Mouse (Mus musculus) heart, adult 2 months (tissue): ENCODE measurements at regions not wholly inside any gene's neighbourhood (a gene's known extent, or its start where the extent isn't known, plus 50 kb on each side); places are given as distances from the start of the nearest gene placed in this dataset.

Experiments used
- DNase-seq, 2 experiments: peaks; one replicate each; pipeline ENCODE4 v3.0.0; 2021
- H3K27ac ChIP-seq: fragments of 200-600 bp; 2 replicates; pipeline ENCODE4 v1.8.1; 2022
- H3K27me3 ChIP-seq: fragments of 200-500 bp; 2 replicates; pipeline ENCODE4 v1.6.1; 2012; ENCODE audit warnings: mild to moderate bottlenecking, low read length, inconsistent platforms, mixed read lengths; ENCODE audit not compliant: control insufficient read depth, insufficient read depth
- H3K36me3 ChIP-seq: fragments of 200-500 bp; 2 replicates; pipeline ENCODE4 v1.6.1; 2012; ENCODE audit warnings: low read length, inconsistent platforms; ENCODE audit not compliant: control insufficient read depth, insufficient read depth
- H3K4me1 ChIP-seq: fragments of 200-500 bp; 2 replicates; pipeline ENCODE4 v1.6.1; 2011; ENCODE audit warnings: low read length; ENCODE audit not compliant: control insufficient read depth, insufficient read depth
- H3K4me3 ChIP-seq: fragments of 200-600 bp; 2 replicates; pipeline ENCODE4 v1.8.1; 2022
- H3K79me2 ChIP-seq: fragments of 200-500 bp; replicated peaks from 2 replicates; pipeline ENCODE4 v1.6.1; 2012; ENCODE audit warnings: mild to moderate bottlenecking, inconsistent platforms, low read length, moderate library complexity, mixed read lengths; ENCODE audit not compliant: control insufficient read depth, insufficient read depth
- H3K9ac ChIP-seq: fragments of 200-500 bp; 2 replicates; pipeline ENCODE4 v1.6.1; 2012; ENCODE audit warnings: low read depth, mild to moderate bottlenecking, control low read depth, inconsistent platforms, low read length, mixed read lengths
- CTCF ChIP-seq: fragments of 200-600 bp; IDR thresholded peaks from 2 replicates; pipeline ENCODE4 v1.8.1; 2022; ENCODE audit warnings: antibody characterized with exemption, mild to moderate bottlenecking, moderate library complexity
- EP300 ChIP-seq: fragments of 200-500 bp; IDR thresholded peaks from 2 replicates; pipeline ENCODE4 v1.6.1; 2011; ENCODE audit warnings: low read depth, low read length, control low read depth; ENCODE audit not compliant: insufficient read depth
- POLR2A ChIP-seq: fragments of 200-500 bp; IDR thresholded peaks from 2 replicates; pipeline ENCODE4 v1.6.1; 2011; ENCODE audit warnings: mild to moderate bottlenecking, low read depth, low read length, control low read depth; ENCODE audit not compliant: insufficient read depth
- WGBS: fragments of 180-500 bp; shearing (Covaris S2); methylation state at CpG from one replicate; pipeline ENCODE4 v1.1.7; 2018; 5-methylcytosine and 5-hydroxymethylcytosine counted together
- intact Hi-C: fragments of 180-260 bp; cut with DNase I; formaldehyde crosslinking; loops from one replicate; pipeline ENCODE4 v1.15.1; 2025

GRCm38 (mm10) chr17:31743656-31744055 is 66.0 kb downstream of the Cryaa start:
- H3K9ac ChIP-seq = no peak overlapping the region
- H3K36me3 ChIP-seq = no peaks in the 10 kb centered on the region
- 95% methylated on average over 4 of the region's 4 CpGs for WGBS

DNA sequence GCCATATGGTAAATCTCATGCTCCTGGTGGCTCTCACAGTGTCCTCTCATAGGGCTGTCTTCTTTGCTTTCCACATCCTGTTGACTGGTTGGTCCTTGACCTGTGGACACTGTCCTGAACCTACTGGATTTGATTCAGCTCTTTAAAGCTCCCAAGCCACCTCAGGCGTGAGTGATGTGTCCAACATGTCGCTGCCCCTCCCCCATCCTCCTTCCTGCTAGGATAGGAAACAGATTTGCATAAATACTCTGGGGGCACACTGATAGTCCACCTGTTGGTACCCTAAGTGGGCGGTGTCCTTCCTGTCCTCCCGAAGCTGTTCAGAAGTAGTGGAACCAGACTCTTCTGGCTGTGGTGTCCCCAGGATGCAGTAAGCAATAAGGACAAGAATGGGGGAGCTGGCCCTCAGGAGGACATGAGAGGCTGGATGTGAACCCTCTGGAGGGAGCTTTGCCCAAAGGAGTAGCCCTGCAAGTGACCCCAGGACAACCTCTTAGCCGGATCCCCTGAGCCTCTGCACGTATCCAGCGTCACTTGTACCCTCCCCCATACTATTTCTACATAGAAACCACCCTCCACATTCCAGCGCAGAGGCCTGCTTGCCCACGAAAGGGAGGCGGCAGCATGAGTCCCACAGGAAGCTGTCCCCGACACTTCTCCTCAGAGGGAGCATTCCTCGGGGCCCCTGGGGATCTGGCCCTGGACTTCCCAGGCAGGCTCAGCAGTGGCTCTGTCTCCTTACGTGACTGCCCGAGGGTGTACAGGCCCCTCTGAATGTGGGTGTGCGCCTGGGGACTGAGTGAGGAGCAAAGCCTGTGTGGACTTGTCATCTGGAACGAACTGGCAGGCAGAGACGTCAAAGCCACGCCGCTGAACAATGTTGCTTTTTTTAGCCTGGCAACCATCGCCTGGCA is 68.8 kb downstream of the Cryaa start:
- no peaks in the 10 kb centered on the region for H3K36me3 ChIP-seq
- H3K79me2 ChIP-seq = no peaks in the 10 kb centered on the region
- H3K9ac ChIP-seq = peak overlapping the region; percentile 59
- intact Hi-C loops = loop anchor here (5.0 kb wide), 2 partner anchors 41 to 44 kb away; no protein-coding TSS in a partner anchor
- TF ChIP-seq CTCF = no peak
- peak; percentile 71 for TF ChIP-seq POLR2A
- 0 out of 2 replicates have a peak, but pooled peaks have one; percentile 63 for TF ChIP-seq EP300
- no peaks in the 10 kb centered on the region for H3K27me3 ChIP-seq
- no peak overlapping the region for H3K4me3 ChIP-seq
- peak; percentile 75 to 82 for DNase-seq
- 8% methylated on average over 20 of the region's 20 CpGs for whole genome bisulfite sequencing
- peak overlapping the region; percentile 80 for H3K27ac ChIP-seq
- H3K4me1 ChIP-seq = peaks cover 19% of the 10 kb centered on the region

More at GRCm38 (mm10) chr17:31743656-31744055, 66.0 kb downstream of the Cryaa start:
- TF ChIP-seq EP300 (no peak), POLR2A (no peak), CTCF (no peak)
- no peaks in the 10 kb centered on the region for H3K27me3 ChIP-seq
- no peak for DNase-seq
- H3K4me1 ChIP-seq = peaks cover 19% of the 10 kb centered on the region
- intact Hi-C loops = no loop called here
- no peaks in the 10 kb centered on the region for H3K79me2 ChIP-seq
- H3K4me3 ChIP-seq = no peak overlapping the region
- H3K27ac ChIP-seq = no peak overlapping the region

GRCm38 (mm10) chr17:31747563-31747962 is 70.0 kb downstream of the Cryaa start:
- peak overlapping the region; percentile 80 for H3K27ac ChIP-seq
- no peak overlapping the region for H3K9ac ChIP-seq
- TF ChIP-seq EP300 (no peak), CTCF (no peak), POLR2A (no peak)
- H3K36me3 ChIP-seq = no peaks in the 10 kb centered on the region
- no peak overlapping the region for H3K4me3 ChIP-seq
- no peaks in the 10 kb centered on the region for H3K27me3 ChIP-seq
- WGBS = 91% methylated on average over 2 of the region's 2 CpGs
- peaks cover 19% of the 10 kb centered on the region for H3K4me1 ChIP-seq
- intact Hi-C loops = loop anchor here (5.0 kb wide), 2 partner anchors 40 to 45 kb away; no protein-coding TSS in a partner anchor
- H3K79me2 ChIP-seq = no peaks in the 10 kb centered on the region
- DNase-seq = no peak

DNA sequence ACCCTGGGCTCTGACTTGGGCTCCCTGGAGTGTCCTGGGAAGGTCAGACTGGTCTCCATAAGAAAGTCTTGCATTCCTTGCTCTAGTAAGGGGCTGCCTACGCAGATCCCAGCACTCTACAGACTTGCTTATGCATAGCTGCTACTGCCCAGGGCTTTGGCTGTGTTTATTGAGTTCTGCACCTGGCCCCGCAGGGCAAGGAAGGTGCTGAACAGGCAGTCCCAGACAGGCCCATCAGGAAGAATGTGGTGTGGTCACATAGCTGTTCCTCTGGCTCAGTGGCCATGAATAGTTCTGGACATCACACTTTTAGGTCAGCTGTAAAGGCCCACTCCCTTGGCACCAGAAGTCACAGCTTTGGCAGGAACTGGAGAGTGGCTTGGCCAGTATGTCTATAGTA is 70.6 kb downstream of the Cryaa start:
- Histone ChIP-seq H3K27ac (peak overlapping the region; percentile 80), H3K4me1 (peaks cover 19% of the 10 kb centered on the region), H3K27me3 (no peaks in the 10 kb centered on the region), H3K36me3 (no peaks in the 10 kb centered on the region), H3K79me2 (no peaks in the 10 kb centered on the region), H3K9ac (no peak overlapping the region), H3K4me3 (no peak overlapping the region)
- no peak for TF ChIP-seq POLR2A
- no peak for TF ChIP-seq EP300
- intact Hi-C loops = loop anchor here (5.0 kb wide), 2 partner anchors 39 to 46 kb away; no protein-coding TSS in a partner anchor
- peak in 1 of 2 experiments; percentile 20 for DNase-seq
- 85% methylated on average over 2 of the region's 2 CpGs for WGBS

GRCm38 (mm10) chr17:31748971-31749370 is 71.4 kb downstream of the Cryaa start:
- Histone ChIP-seq H3K4me3 (no peak overlapping the region), H3K79me2 (no peaks in the 10 kb centered on the region), H3K36me3 (no peaks in the 10 kb centered on the region), H3K9ac (no peak overlapping the region), H3K4me1 (peaks cover 21% of the 10 kb centered on the region), H3K27ac (no peak overlapping the region), H3K27me3 (no peaks in the 10 kb centered on the region)
- DNase-seq = no peak
- intact Hi-C loops = loop anchor here (5.0 kb wide), 2 partner anchors 38 to 47 kb away; no protein-coding TSS in a partner anchor
- WGBS = 88% methylated on average over 6 of the region's 6 CpGs
- TF ChIP-seq EP300 = no peak
- TF ChIP-seq POLR2A = no peak
- no peak for TF ChIP-seq CTCF

DNA sequence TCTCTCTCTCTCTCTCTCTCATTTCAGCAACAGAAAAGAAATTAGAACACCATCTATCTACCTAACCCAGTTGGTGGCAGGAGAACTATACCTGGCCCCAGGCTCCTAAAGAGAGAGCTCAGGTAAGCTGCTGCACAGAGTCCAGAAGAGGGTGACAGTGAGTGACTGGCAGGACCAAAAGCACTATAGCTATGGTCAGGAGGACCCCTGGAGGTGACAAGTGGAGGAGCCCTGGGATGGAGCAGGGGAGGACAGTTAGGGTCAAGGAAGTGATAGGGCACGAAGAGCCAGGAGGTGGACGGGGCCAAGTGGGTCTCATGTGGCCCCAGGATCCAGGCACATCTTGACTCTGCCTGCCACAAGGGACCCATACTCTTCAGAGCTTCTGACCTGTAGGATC is 73.7 kb downstream of the Cryaa start:
- Histone ChIP-seq H3K36me3 (no peaks in the 10 kb centered on the region), H3K4me1 (peaks cover 19% of the 10 kb centered on the region), H3K79me2 (no peaks in the 10 kb centered on the region), H3K9ac (no peak overlapping the region), H3K27ac (no peak overlapping the region), H3K4me3 (no peak overlapping the region), H3K27me3 (no peaks in the 10 kb centered on the region)
- no peak for DNase-seq
- intact Hi-C loops = no loop called here
- 73% methylated on average over 2 of the region's 2 CpGs for WGBS
- TF ChIP-seq POLR2A (no peak), CTCF (peak; percentile 53)
